Mouse (Mus musculus): ENCODE results near the gene Gm49373.
A peak's percentile ranks its signal among the peaks of the same experiment; 100 is the strongest.
"Not testable (repeated sequence)": the region's sequence is repeated elsewhere in the genome, so short reads cannot be mapped to it uniquely, and the experiment has no call there.

Gene Gm49373

DNA sequence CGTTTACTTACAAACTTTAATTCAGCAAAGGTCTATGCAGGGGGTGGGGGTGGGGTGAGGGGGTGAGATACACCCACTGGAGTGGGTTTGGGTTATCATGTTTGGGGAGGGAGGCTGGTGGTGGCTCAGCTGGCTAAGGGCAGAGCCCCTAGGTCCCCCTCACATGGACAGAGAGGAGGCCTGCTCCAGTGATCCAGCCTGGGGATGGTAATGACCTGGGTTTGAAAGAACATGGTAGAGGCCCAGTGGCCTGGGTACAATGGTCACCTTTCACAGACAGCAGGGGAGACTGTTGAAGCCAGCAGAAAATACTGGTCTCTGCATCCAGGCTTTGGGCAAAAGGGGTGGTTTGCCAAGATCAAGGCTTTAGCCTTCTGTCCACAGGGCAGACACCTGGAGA, 1.3 kb upstream of the Gm49373 start:
- no peak for DNase-seq (ENCODE audit: low read depth, low spot score)

DNA sequence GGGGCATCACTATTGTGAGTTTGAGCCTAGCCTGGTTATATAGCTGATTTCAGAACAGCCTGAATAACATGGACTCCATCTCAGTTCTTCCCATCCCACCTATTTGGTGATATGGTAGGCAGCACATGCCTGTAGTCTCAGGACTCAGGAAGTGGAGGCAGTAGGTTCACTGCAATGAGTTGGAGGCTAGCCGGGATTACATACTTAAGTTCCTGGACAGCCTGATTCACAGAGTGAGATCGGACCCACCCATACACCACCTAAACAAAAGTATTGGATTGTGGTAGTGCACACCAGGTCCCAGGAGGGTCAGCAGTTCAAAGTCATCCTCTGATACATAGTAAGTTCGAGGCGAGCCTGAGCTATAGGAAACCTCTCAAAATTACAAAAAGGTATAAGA, 255 bp downstream of the Gm49373 start:
- peak; percentile 14 for DNase-seq (ENCODE audit: low read depth, low spot score)

DNA sequence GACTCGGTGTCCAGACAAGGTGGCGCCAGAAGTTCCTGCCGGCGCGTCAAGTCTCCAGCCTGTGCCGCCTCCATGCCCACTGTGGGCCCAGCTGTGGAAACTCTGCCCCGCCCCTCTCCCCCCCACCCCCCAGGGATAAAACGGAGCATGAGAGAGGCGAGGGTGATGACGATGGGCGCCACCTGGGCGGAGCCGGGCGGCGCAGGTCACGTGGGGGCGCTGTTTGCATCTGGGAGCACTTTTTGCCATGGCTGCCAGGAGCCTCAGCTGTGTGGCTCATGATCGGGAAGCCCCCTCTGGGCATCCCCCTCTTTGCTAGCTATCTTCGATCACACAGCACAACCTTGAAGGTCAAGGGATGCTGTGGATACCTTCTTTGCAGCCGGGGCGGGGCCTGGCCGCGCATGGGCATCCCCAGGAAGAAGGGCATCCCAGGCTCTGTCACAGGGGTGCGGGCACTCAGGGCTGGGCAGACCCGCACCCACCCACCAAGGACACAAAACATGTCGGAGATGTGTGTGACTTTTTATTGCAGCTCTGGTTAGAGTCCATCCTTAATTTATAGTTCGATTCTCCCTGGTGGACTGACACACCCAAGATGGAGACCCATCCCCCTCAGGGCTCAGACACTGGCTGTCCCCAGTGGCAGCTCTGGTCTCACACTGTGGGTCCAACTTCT, 5.8 kb downstream of the Gm49373 start, which contains the start of gene Zglp1:
Zglp1 (minus strand) TSS at position 88 of the 679 bp plus-strand sequence.
- no peak for DNase-seq (ENCODE audit: low read depth, low spot score)

DNA sequence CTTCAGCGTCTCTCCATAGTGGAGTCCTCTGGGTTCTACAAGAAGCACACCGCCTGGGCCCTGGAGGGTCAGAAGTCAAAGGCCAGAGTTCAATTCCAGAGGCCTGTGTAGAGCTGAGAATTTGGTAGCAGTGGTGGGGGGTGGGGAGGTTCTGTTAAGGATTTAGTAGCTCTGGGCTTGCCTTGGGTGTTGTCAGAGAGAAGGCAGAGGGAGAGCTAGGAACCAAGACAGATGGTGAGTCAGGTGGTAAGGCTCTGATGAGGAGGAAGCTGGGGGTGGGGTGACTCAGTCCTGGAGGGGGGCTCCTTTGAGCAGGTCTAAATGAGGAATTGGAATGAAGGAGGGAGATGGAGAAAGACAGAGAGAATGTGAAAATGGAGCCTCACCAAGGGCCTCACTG, 10.0 kb downstream of the Gm49373 start:
- no peak for DNase-seq (ENCODE audit: low read depth, low spot score)

DNA sequence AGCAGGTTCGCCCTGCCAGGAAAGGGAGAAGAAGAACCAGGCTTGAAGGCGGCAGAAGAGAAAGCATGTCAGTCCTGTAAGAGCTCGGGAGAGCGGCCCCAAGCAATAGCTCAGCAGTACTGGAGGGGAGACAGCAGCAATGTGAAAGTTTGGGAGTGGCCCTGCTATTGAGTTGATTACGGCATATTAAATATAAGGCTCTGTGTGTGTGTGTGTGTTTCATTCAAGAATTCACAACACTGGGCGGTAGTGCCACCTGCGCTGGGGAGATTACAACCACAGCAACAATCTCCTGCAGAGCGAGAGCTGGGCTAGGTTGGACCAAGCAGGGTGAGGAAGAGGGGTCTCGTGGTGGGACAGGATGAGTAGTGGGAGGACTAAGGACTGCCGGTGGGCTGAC, 21.3 kb downstream of the Gm49373 start:
- no peak for DNase-seq (ENCODE audit: low read depth, low spot score)

- DNase-seq (ENCODE audit: low read depth, low spot score), result no peak
Measured at GRCm38 (mm10) chr9:21045235-21045634, 27.7 kb downstream of the Gm49373 start.

GRCm38 (mm10) chr9:21044785-21045184, 28.1 kb downstream of the Gm49373 start:
- not testable (repeated sequence) for DNase-seq (ENCODE audit: low read depth, low spot score)

- DNase-seq (ENCODE audit: low read depth, low spot score), result no peak
Measured at GRCm38 (mm10) chr9:21043563-21043962, 29.3 kb downstream of the Gm49373 start.

DNA sequence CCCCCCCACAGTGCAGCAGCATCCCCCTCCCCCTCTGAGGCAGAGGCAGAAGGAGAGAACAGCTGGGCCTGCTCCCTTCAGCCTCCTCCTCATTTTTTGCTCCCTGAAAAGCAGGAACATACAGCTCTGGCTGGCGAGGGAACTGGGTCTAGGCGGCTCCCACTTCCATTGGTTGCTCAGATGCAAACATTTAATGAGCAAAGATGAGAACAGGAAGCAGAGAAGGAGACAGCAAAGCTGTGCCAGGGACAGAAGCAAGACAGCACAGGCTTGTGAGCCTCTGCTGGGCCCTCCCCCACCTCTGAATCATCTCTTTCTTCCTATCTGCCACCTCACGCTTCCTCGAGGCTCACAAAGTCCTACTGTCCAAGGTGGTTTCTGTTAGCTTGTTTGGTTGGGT, 31.6 kb downstream of the Gm49373 start:
- DNase-seq (ENCODE audit: low read depth, low spot score), result no peak

GRCm38 (mm10) chr9:21039779-21040178, 33.1 kb downstream of the Gm49373 start:
- DNase-seq (ENCODE audit: low read depth, low spot score), result no peak

DNA sequence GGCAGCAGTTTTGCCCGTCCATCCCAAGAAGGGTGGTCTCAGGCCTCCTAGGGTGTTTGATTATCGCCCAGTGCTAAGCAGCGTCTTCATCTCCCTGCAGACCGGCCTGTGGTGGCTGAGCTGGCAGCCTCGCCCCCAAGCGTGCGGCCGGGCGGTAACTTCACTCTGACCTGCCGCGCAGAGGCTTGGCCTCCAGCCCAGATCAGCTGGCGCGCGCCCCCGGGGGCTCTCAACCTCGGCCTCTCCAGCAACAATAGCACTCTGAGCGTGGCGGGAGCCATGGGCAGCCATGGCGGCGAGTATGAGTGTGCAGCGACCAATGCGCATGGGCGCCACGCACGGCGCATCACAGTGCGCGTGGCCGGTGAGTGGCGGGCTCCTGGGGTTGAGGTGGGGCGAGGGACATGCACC, 35.4 kb downstream of the Gm49373 start:
- DNase-seq (ENCODE audit: low read depth, low spot score), result no peak

DNA sequence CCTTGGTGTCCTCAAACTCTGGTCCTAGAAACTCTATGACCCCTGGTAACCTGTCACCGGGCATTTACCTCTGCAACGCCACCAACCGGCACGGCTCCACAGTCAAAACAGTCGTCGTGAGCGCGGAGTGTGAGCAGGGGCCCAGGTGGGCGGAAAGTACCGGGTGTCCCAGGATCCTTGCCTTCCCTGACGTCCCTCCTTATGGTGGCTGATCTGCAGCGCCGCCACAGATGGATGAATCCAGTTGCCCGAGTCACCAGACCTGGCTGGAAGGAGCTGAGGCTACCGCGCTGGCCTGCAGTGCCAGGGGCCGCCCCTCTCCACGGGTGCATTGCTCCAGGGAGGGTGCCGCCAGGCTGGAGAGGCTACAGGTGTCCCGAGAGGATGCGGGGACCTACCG, 36.2 kb downstream of the Gm49373 start:
- no peak for DNase-seq (ENCODE audit: low read depth, low spot score)

- no peak for DNase-seq (ENCODE audit: low read depth, low spot score)
Measured at GRCm38 (mm10) chr9:21036161-21036560, 36.7 kb downstream of the Gm49373 start.

DNA sequence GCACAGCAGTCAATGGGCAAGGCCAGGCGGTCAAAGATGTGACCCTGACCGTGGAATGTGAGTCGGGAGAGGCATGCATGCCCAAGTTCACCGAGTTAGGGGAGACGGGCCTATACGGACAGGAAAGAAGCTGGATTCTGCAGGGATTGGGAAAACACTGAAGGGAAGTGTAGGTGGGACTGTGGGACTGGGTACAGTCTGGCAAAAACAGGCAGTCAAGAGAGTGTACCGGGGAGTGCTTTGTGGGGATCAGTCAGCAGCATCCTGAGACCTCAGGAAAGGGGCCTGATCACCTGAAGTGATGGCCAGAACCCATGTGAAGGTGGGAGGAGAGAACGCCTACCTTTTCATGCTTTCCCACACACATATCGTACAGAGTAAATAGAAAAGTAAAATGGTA, 37.3 kb downstream of the Gm49373 start:
- DNase-seq (ENCODE audit: low read depth, low spot score), result no peak

DNA sequence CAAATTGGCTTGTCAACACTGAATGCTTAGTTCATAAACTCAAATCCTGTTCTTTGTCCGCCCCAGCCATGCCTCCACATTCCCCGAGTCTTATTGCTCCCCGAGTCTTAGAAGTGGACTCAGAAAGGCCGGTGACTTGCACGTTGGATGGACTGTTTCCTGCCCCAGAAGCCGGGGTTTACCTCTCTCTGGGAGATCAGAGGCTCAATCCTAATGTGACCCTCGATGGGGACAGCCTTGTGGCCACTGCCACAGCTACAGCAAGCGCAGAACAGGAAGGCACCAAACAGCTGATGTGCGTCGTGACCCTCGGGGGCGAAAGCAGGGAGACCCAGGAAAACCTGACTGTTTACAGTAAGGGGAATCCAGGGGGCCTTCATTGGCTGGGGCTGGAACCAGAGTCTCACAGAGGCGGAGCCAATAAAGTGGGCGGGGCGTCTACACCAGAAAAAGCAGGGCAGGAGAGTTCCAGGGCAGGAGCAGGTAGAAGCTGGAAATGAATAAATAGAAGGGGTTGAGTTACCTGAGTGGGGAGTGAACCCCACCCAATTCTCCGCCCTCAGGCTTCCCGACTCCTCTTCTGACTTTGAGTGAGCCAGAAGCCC, 38.3 kb downstream of the Gm49373 start:
- no peak for DNase-seq (ENCODE audit: low read depth, low spot score)

DNA sequence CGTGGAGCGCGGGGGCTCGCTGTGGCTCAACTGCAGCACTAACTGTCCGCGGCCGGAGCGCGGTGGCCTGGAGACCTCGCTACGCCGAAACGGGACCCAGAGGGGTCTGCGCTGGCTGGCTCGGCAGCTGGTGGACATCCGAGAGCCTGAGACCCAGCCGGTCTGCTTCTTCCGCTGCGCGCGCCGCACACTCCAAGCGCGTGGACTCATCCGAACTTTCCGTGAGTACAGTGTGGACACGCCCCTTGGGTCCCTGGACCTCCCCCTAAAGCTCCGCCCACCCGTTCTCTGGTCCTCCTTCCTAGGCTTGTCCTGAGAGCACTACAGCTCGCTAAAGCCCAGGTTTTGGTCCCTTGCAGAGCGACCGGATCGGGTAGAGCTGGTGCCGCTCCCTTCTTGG, 39.8 kb downstream of the Gm49373 start:
- DNase-seq (ENCODE audit: low read depth, low spot score), result peak; percentile 76

GRCm38 (mm10) chr9:21032491-21032890, 40.4 kb downstream of the Gm49373 start:
- DNase-seq (ENCODE audit: low read depth, low spot score), result no peak

DNA sequence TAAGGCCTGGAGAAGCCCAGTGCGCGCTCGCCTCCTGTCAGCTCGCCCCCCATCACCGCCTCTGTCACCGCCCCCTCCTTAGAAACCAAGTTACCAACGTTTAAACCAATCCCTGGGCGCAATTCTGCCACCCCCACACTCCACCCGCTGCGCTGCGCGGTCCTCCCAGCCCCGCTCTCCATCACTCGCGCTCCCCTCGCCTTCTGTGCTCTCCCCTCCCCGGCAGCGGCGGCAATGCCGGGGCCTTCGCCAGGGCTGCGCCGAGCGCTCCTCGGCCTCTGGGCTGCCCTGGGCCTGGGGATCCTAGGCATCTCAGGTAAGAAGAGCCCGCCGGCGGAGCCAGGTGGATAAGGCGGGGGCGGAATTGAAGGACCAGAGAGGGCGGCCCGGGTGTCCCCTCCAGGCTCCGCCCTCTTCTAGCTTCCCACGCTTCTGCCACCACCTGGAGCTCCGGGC, 41.0 kb downstream of the Gm49373 start, which contains the start of gene Icam5:
Icam5 (plus strand) TSS at position 178 of the 456 bp plus-strand sequence.
- no peak for DNase-seq (ENCODE audit: low read depth, low spot score)

GRCm38 (mm10) chr9:21031251-21031895, 41.5 kb downstream of the Gm49373 start:
- DNase-seq (ENCODE audit: low read depth, low spot score), result peak; percentile 48

DNA sequence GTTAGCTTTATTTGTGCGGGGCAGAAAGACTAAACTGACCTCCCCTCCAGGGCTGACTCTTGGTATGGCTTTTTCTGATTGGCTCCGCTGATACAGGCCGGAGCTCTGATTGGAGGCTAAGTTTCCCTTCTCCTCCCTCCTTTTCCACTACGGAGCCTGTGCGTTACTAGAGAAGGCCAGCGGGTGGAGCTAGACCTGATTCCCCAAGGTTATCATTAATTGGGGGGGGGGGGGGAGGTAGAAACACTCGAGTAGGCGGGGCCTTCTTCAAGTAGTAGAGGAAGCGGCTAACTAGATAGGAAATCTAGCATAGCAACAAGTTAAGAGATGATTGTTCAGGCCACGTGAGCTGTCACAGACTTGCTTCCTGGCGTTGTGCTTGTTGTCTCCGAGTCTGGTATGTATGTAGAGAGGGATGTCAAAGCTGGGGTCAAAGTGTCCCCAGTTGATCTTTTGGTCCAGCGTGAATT, 42.1 kb downstream of the Gm49373 start:
- peak; percentile 88 for DNase-seq (ENCODE audit: low read depth, low spot score)

GRCm38 (mm10) chr9:21030055-21030600, 42.8 kb downstream of the Gm49373 start:
- DNase-seq (ENCODE audit: low read depth, low spot score), result no peak

All from forelimb bud, embryonic 11.5 days (tissue).